Mouse (Mus musculus): ENCODE data around the gene Gm5862.

- TF ChIP-seq CTCF (IDR thresholded peaks at IDR 0.05; ENCODE audit: borderline replicate concordance, extremely low read depth, insufficient read depth, insufficient read length) (no peak), POLR2A (IDR thresholded peaks at IDR 0.05; ENCODE audit: borderline replicate concordance, extremely low read depth, insufficient read depth, insufficient read length, poor library complexity, severe bottlenecking) (no peak)
Measured at GRCm38 (mm10) chr5:26070716-26071115, 48.0 kb upstream of the Gm5862 start.

Data from brain, embryonic 14.5 days (tissue).